Mouse (Mus musculus): ENCODE data around the gene Rgs2. TPM values are rescaled to one million over a fixed set of nuclear protein-coding genes. Genes with fewer than 3 reads are reported as not detected.

Gene Rgs2
- 66.6 TPM for polyA plus RNA-seq (2015; fragmentation: Illumina TruSeq; extraction: RNeasy Lipid Tissue Mini Kit (QIAGEN cat#74804); ENCODE audit: low read depth, low replicate concordance)

DNA sequence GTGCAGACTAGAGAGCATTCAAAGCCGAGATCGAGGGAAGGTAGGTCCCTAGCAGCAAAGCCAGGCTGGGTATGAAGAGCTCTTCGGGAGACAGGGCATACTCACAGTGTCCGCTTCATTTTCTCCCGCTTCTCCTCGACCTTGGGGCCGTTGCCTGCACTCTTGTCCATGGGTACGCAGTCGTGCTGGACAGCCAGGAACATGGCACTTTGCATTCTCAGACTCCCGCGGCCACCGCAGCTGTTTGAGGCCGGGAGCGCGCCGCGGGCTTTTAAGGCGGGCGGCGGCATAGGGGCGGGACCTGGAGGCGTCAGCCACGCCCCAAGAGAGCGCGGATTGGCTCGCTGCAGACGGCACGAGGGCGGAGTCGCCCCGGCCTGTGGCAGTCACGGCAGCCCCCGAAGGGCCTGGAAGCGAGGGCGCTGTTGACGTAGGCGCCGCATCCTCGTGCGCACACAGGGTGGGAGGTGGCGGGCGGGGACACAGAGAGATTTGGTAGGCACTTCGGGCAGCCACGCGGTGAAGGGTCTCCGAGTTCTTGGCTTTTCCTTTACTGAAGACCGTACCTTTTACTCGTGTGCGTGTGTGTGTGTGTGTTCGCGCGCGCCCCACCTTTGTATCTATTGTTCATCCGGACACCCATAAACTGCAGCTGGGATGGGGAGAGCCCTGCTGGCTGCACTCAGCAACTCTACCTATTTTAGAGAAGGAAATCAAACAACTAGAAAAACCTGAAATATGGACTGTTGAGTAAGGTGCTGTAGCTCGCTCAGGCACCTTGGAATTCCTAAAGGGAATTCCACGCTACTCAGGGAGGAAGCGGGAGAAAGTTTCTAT is at the start of gene Rgs2:
Gene Rgs2 (minus strand): TSS at position 258 of the 837 bp plus-strand sequence.

Other genes with a start within 250 kb of the Rgs2 start
- 25.0 TPM for gene Trove2, start 227.1 kb downstream of the Rgs2 start, polyA plus RNA-seq (2015; fragmentation: Illumina TruSeq; extraction: RNeasy Lipid Tissue Mini Kit (QIAGEN cat#74804); ENCODE audit: low read depth, low replicate concordance)
- 56.0 TPM for gene Uchl5, start 226.9 kb downstream of the Rgs2 start, polyA plus RNA-seq (2015; fragmentation: Illumina TruSeq; extraction: RNeasy Lipid Tissue Mini Kit (QIAGEN cat#74804); ENCODE audit: low read depth, low replicate concordance)
- 0.30 TPM for gene Rgs13, start 173.2 kb upstream of the Rgs2 start, polyA plus RNA-seq (2015; fragmentation: Illumina TruSeq; extraction: RNeasy Lipid Tissue Mini Kit (QIAGEN cat#74804); ENCODE audit: low read depth, low replicate concordance)
- not detected for gene Rgs1, start 245.1 kb upstream of the Rgs2 start, polyA plus RNA-seq (2015; fragmentation: Illumina TruSeq; extraction: RNeasy Lipid Tissue Mini Kit (QIAGEN cat#74804); ENCODE audit: low read depth, low replicate concordance)